Mouse (Mus musculus) ES-Bruce4 (cell line): ENCODE data around the gene Bbox1.

Experiments
- CTCF ChIP-seq: IDR thresholded peaks from one replicate; pipeline ENCODE4 v1.8.1; 2011; ENCODE audit warnings: low read depth, low read length
- EP300 ChIP-seq: IDR thresholded peaks from 2 replicates; pipeline ENCODE4 v1.6.1; 2011; ENCODE audit warnings: low read depth, low read length; ENCODE audit not compliant: insufficient read depth
- POLR2A ChIP-seq: IDR thresholded peaks from one replicate; pipeline ENCODE4 v1.8.1; 2011; ENCODE audit warnings: low read length; ENCODE audit not compliant: insufficient read depth

DNA sequence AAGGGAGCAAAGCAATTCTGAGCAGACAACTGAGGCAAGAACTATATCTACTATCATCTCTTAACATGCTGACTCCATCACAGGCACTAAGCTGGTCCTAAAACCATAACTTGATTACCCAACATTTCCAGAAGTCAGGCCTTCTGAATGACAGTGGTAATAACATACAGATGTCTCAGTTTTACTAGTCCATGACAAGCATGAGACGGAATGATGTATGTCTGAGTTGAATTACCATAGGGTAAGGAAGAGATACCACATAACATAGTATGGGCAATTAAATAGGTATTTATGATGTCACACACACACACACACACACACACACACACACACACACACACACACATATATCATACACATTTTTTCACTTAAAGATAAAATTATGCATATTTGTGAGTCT lies 26.4 kb downstream of the Bbox1 start:
- no peak for TF ChIP-seq CTCF
- TF ChIP-seq EP300: no peak
- no peak for TF ChIP-seq POLR2A
